Mouse (Mus musculus) adrenal gland, postnatal 14 days (tissue): ENCODE measurements around the gene 9930111J21Rik2. TPM values are rescaled to one million over a fixed set of nuclear protein-coding genes. Genes with fewer than 3 reads are reported as not detected.
"Not testable (repeated sequence)": the region's sequence is repeated elsewhere in the genome, so short reads cannot be mapped to it uniquely, and the experiment has no call there.

Experiments
- DNase-seq: peaks from one replicate; pipeline ENCODE4 v3.0.0; 2021; ENCODE audit warnings: mixed read lengths
- long read RNA-seq, 2 experiments: library from polyadenylated mRNA; stranded (forward); transcript quantifications; one replicate each; pipeline ENCODE4 v2.0.0; 2021
- total RNA-seq: library from RNA; stranded (reverse); gene quantifications from 2 replicates; pipeline ENCODE4 v1.2.3, GENCODE M21; 2021

The 9930111J21Rik2 gene
- 3.4 and 9.1 TPM in 2 replicates for total RNA-seq
- long read RNA-seq, experiment 1, result 0 reads
- long read RNA-seq, experiment 2, result 0 reads

- not testable (repeated sequence) for DNase-seq
Observed at GRCm38 (mm10) chr11:49051093-49051891, at the start of gene 9930111J21Rik2. Gene 9930111J21Rik2, minus strand, starts transcription at chr11:49051242.

- no peak for DNase-seq
Observed at GRCm38 (mm10) chr11:49100409-49100808, 49.4 kb upstream of the 9930111J21Rik2 start.

- no peak for DNase-seq
Observed at GRCm38 (mm10) chr11:49095367-49095766, 44.3 kb upstream of the 9930111J21Rik2 start.

GRCm38 (mm10) chr11:49093861-49094660, 43.0 kb upstream of the 9930111J21Rik2 start:
- DNase-seq, result no peak

GRCm38 (mm10) chr11:49092786-49093185, 41.7 kb upstream of the 9930111J21Rik2 start:
- DNase-seq, result no peak

GRCm38 (mm10) chr11:49092053-49092586, 41.1 kb upstream of the 9930111J21Rik2 start:
- DNase-seq, result no peak

GRCm38 (mm10) chr11:49091171-49091570, 40.1 kb upstream of the 9930111J21Rik2 start:
- DNase-seq, result no peak

- no peak for DNase-seq
Observed at GRCm38 (mm10) chr11:49090551-49090950, 39.5 kb upstream of the 9930111J21Rik2 start.

- no peak for DNase-seq
Observed at GRCm38 (mm10) chr11:49089735-49090507, 38.9 kb upstream of the 9930111J21Rik2 start.

GRCm38 (mm10) chr11:49088990-49089652, 38.1 kb upstream of the 9930111J21Rik2 start:
- DNase-seq, result no peak

- DNase-seq, result peak; percentile 30
Observed at GRCm38 (mm10) chr11:49087830-49088616, 37.0 kb upstream of the 9930111J21Rik2 start.

- DNase-seq, result no peak
Observed at GRCm38 (mm10) chr11:49086858-49087361, 35.9 kb upstream of the 9930111J21Rik2 start.

- DNase-seq, result peak; percentile 41
Observed at GRCm38 (mm10) chr11:49084875-49085274, 33.8 kb upstream of the 9930111J21Rik2 start.

GRCm38 (mm10) chr11:49084385-49084784, 33.3 kb upstream of the 9930111J21Rik2 start:
- DNase-seq, result no peak

- DNase-seq, result no peak
Observed at GRCm38 (mm10) chr11:49083808-49084207, 32.8 kb upstream of the 9930111J21Rik2 start.

GRCm38 (mm10) chr11:49083146-49083545, 32.1 kb upstream of the 9930111J21Rik2 start:
- no peak for DNase-seq

- DNase-seq, result no peak
Observed at GRCm38 (mm10) chr11:49081886-49082285, 30.8 kb upstream of the 9930111J21Rik2 start.

- no peak for DNase-seq
Observed at GRCm38 (mm10) chr11:49081356-49081755, 30.3 kb upstream of the 9930111J21Rik2 start.

GRCm38 (mm10) chr11:49080636-49081035, 29.6 kb upstream of the 9930111J21Rik2 start:
- DNase-seq, result no peak

- no peak for DNase-seq
Observed at GRCm38 (mm10) chr11:49078719-49079118, 27.7 kb upstream of the 9930111J21Rik2 start.
